Mouse (Mus musculus): ENCODE measurements at regions not wholly inside any gene's neighbourhood (a gene's known extent, or its start where the extent isn't known, plus 50 kb on each side); places are given as distances from the start of the nearest gene placed in this dataset.

GRCm38 (mm10) chr2:46055729-46056128 lies 938.5 kb upstream of the Zeb2 start:
- H3K27me3 ChIP-seq (replicated peaks; ENCODE audit: control insufficient read depth, insufficient read depth, low read length) = no peaks in the 10 kb centered on the region

DNA sequence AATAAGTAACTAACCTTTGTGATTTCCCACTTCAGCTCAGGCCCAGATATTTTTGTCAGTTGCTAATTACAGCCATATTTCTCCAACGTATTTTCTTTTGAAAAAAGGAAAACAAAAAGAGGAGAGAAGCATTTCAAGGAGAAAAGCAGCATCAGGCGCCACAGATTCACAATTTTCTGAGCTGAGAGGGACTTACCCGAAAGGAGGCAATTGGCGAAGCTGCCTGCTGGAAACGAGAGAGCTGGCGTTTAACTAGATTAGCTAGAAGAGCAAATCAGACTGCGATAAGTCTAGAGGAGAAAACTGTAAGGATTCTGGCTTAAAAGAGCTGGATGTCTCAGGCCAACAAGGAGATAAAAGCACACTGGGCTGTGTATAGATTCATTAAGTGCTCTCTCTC lies 937.7 kb upstream of the Zeb2 start:
- no peak for DNase-seq
- H3K27me3 ChIP-seq (replicated peaks; ENCODE audit: control insufficient read depth, insufficient read depth, low read length) = no peaks in the 10 kb centered on the region
- no peak overlapping the region for H3K27ac ChIP-seq (ENCODE audit: insufficient read depth, low read depth, low read length)
- TF ChIP-seq CTCF (conservative IDR thresholded peaks at IDR 0.05; ENCODE audit: insufficient read depth, insufficient read length, low read depth, low read length) (no peak), POLR2A (IDR thresholded peaks at IDR 0.05; ENCODE audit: low read depth, low read length) (no peak)
- H3K36me3 ChIP-seq (ENCODE audit: control insufficient read depth, insufficient read depth, low read length) = no peaks in the 10 kb centered on the region
- 71% methylated on average over 7 of the region's 7 CpGs for WGBS
- H3K4me3 ChIP-seq (ENCODE audit: insufficient read depth, low read depth, low read length) = no peak overlapping the region
- H3K4me1 ChIP-seq (ENCODE audit: control insufficient read depth, insufficient read depth, low read length) = no peaks in the 10 kb centered on the region

More at GRCm38 (mm10) chr2:46055729-46056128, 938.5 kb upstream of the Zeb2 start:
- WGBS = 47% methylated on average over 8 of the region's 8 CpGs
- no peak for DNase-seq
- H3K4me3 ChIP-seq (ENCODE audit: insufficient read depth, low read depth, low read length) = no peak overlapping the region
- no peak for TF ChIP-seq POLR2A (IDR thresholded peaks at IDR 0.05; ENCODE audit: low read depth, low read length)
- no peak for TF ChIP-seq CTCF (conservative IDR thresholded peaks at IDR 0.05; ENCODE audit: insufficient read depth, insufficient read length, low read depth, low read length)
- no peak overlapping the region for H3K27ac ChIP-seq (ENCODE audit: insufficient read depth, low read depth, low read length)
- no peaks in the 10 kb centered on the region for H3K4me1 ChIP-seq (ENCODE audit: control insufficient read depth, insufficient read depth, low read length)
- H3K36me3 ChIP-seq (ENCODE audit: control insufficient read depth, insufficient read depth, low read length) = no peaks in the 10 kb centered on the region

- no peaks in the 10 kb centered on the region for H3K36me3 ChIP-seq (ENCODE audit: control insufficient read depth, insufficient read depth, low read length)
- no peak for TF ChIP-seq CTCF (conservative IDR thresholded peaks at IDR 0.05; ENCODE audit: insufficient read depth, insufficient read length, low read depth, low read length)
- TF ChIP-seq POLR2A (IDR thresholded peaks at IDR 0.05; ENCODE audit: low read depth, low read length) = no peak
- H3K27ac ChIP-seq (ENCODE audit: insufficient read depth, low read depth, low read length) = no peak overlapping the region
- WGBS = 83% methylated on average over 1 of the region's 1 CpGs
- H3K4me1 ChIP-seq (ENCODE audit: control insufficient read depth, insufficient read depth, low read length) = no peaks in the 10 kb centered on the region
- DNase-seq = no peak
- H3K4me3 ChIP-seq (ENCODE audit: insufficient read depth, low read depth, low read length) = no peak overlapping the region
- no peaks in the 10 kb centered on the region for H3K27me3 ChIP-seq (replicated peaks; ENCODE audit: control insufficient read depth, insufficient read depth, low read length)
Measured at GRCm38 (mm10) chr2:46021854-46022253, 904.7 kb upstream of the Zeb2 start.

GRCm38 (mm10) chr2:46013771-46014269 lies 896.6 kb upstream of the Zeb2 start:
- TF ChIP-seq CTCF (conservative IDR thresholded peaks at IDR 0.05; ENCODE audit: insufficient read depth, insufficient read length, low read depth, low read length) (no peak), POLR2A (IDR thresholded peaks at IDR 0.05; ENCODE audit: low read depth, low read length) (no peak)
- no peak for DNase-seq
- H3K4me3 ChIP-seq (ENCODE audit: insufficient read depth, low read depth, low read length) = no peak overlapping the region
- 56% methylated on average over 3 of the region's 3 CpGs for WGBS
- H3K27me3 ChIP-seq (replicated peaks; ENCODE audit: control insufficient read depth, insufficient read depth, low read length) = no peaks in the 10 kb centered on the region
- no peaks in the 10 kb centered on the region for H3K4me1 ChIP-seq (ENCODE audit: control insufficient read depth, insufficient read depth, low read length)
- no peaks in the 10 kb centered on the region for H3K36me3 ChIP-seq (ENCODE audit: control insufficient read depth, insufficient read depth, low read length)
- no peak overlapping the region for H3K27ac ChIP-seq (ENCODE audit: insufficient read depth, low read depth, low read length)

DNA sequence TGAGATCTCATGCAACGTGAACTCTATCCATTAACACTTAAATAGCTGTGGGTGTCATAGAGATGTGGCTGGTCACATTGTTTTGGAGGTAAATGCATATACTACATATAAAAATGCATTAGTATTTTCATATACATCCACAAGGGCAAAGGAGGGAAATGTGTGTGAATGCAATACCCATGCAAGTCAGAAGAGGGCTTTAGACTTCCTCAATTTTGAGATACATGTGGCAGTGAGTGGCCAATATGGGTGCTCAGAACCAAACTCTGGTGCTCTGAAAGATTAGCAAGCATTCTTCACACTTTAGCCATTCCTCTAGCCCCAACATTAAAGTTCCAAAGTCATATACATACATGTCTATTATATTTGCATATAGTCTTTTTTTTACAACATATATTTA lies 895.5 kb upstream of the Zeb2 start:
- Histone ChIP-seq H3K4me1 (ENCODE audit: control insufficient read depth, insufficient read depth, low read length) (no peaks in the 10 kb centered on the region), H3K4me3 (ENCODE audit: insufficient read depth, low read depth, low read length) (no peak overlapping the region), H3K36me3 (ENCODE audit: control insufficient read depth, insufficient read depth, low read length) (no peaks in the 10 kb centered on the region), H3K27me3 (replicated peaks; ENCODE audit: control insufficient read depth, insufficient read depth, low read length) (no peaks in the 10 kb centered on the region), H3K27ac (ENCODE audit: insufficient read depth, low read depth, low read length) (no peak overlapping the region)
- DNase-seq = no peak
- TF ChIP-seq POLR2A (IDR thresholded peaks at IDR 0.05; ENCODE audit: low read depth, low read length) = no peak
- no peak for TF ChIP-seq CTCF (conservative IDR thresholded peaks at IDR 0.05; ENCODE audit: insufficient read depth, insufficient read length, low read depth, low read length)
- WGBS = 84% methylated on average over 1 of the region's 1 CpGs

DNA sequence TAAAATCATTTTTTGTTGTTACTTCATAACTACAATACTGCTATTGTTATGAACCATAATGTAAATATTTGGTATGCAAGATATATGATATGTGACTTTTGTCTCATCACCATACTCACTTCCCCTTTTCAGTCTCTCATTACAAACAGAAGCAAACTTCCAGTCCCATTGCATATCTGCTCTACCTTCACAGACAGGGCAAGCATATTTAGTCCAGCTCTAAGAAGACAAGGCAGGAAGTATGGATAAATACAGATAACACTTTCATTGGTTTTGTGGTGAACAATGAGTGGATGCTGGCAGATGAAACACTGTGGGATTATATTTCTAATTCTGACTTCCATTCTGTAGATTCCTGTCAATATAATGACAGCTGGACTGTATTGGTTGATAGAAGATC lies 858.0 kb upstream of the Zeb2 start:
- Histone ChIP-seq H3K27ac (ENCODE audit: insufficient read depth, low read depth, low read length) (no peak overlapping the region), H3K4me1 (ENCODE audit: control insufficient read depth, insufficient read depth, low read length) (no peaks in the 10 kb centered on the region), H3K36me3 (ENCODE audit: control insufficient read depth, insufficient read depth, low read length) (no peaks in the 10 kb centered on the region), H3K27me3 (replicated peaks; ENCODE audit: control insufficient read depth, insufficient read depth, low read length) (no peaks in the 10 kb centered on the region), H3K4me3 (ENCODE audit: insufficient read depth, low read depth, low read length) (no peak overlapping the region)
- TF ChIP-seq CTCF (conservative IDR thresholded peaks at IDR 0.05; ENCODE audit: insufficient read depth, insufficient read length, low read depth, low read length) (no peak), POLR2A (IDR thresholded peaks at IDR 0.05; ENCODE audit: low read depth, low read length) (no peak)
- no peak for DNase-seq

- WGBS = 82% methylated on average over 5 of the region's 5 CpGs
- TF ChIP-seq POLR2A (IDR thresholded peaks at IDR 0.05; ENCODE audit: low read depth, low read length) (no peak), CTCF (conservative IDR thresholded peaks at IDR 0.05; ENCODE audit: insufficient read depth, insufficient read length, low read depth, low read length) (no peak)
Measured at GRCm38 (mm10) chr2:45968635-45969034, 851.4 kb upstream of the Zeb2 start.

More at GRCm38 (mm10) chr2:45968635-45969034, 851.4 kb upstream of the Zeb2 start:
- Histone ChIP-seq H3K4me3 (ENCODE audit: insufficient read depth, low read depth, low read length) (no peak overlapping the region), H3K27me3 (replicated peaks; ENCODE audit: control insufficient read depth, insufficient read depth, low read length) (no peaks in the 10 kb centered on the region), H3K27ac (ENCODE audit: insufficient read depth, low read depth, low read length) (no peak overlapping the region), H3K36me3 (ENCODE audit: control insufficient read depth, insufficient read depth, low read length) (no peaks in the 10 kb centered on the region), H3K4me1 (ENCODE audit: control insufficient read depth, insufficient read depth, low read length) (no peaks in the 10 kb centered on the region)
- DNase-seq = no peak

Measured in kidney, adult 2 months (tissue).